Mouse (Mus musculus) forebrain, postnatal 0 days (tissue): Measurements from ENCODE around the gene Hcrtr1. TPM values are rescaled to one million over a fixed set of nuclear protein-coding genes. Genes with fewer than 3 reads are reported as not detected.

ENCODE experiments used
- ATAC-seq: fragments of 200-750 bp; cut with Nextera tagmentation; 2 replicates; pipeline ENCODE4 v1.8.0; 2017; ENCODE audit warnings: mild to moderate bottlenecking, moderate library complexity
- DNase-seq: peaks from one replicate; pipeline ENCODE4 v3.0.0-alpha.2; 2015
- H3K27ac ChIP-seq: fragments of 300-500 bp; sonication (generic); 2 replicates; pipeline ENCODE4 v1.5.1; 2014; ENCODE audit warnings: low read depth, mild to moderate bottlenecking, antibody characterized with exemption, low read length, moderate library complexity, mixed read lengths
- H3K27me3 ChIP-seq: fragments of 300-500 bp; sonication (generic); 2 replicates; pipeline ENCODE4 v1.6.1; 2014; ENCODE audit warnings: mild to moderate bottlenecking, low read length, mixed read lengths; ENCODE audit not compliant: insufficient read depth
- H3K36me3 ChIP-seq: fragments of 300-500 bp; sonication (generic); 2 replicates; pipeline ENCODE4 v1.6.1; 2014; ENCODE audit warnings: mild to moderate bottlenecking, moderate library complexity; ENCODE audit not compliant: insufficient read depth
- H3K4me1 ChIP-seq: fragments of 300-500 bp; sonication (generic); 2 replicates; pipeline ENCODE4 v1.6.1; 2014; ENCODE audit warnings: antibody characterized with exemption; ENCODE audit not compliant: insufficient read depth
- H3K4me2 ChIP-seq: fragments of 300-500 bp; sonication (generic); 2 replicates; pipeline ENCODE4 v1.6.1; 2014; ENCODE audit warnings: low read depth, mild to moderate bottlenecking, moderate library complexity
- H3K4me3 ChIP-seq: fragments of 300-500 bp; sonication (generic); 2 replicates; pipeline ENCODE4 v1.5.1; 2014; ENCODE audit warnings: low read depth, low read length, mixed read lengths
- H3K9ac ChIP-seq: fragments of 300-500 bp; sonication (generic); 2 replicates; pipeline ENCODE4 v1.6.1; 2014; ENCODE audit warnings: mild to moderate bottlenecking
- H3K9me3 ChIP-seq: fragments of 300-500 bp; sonication (generic); 2 replicates; pipeline ENCODE4 v1.6.1; 2016; ENCODE audit warnings: low read length
- CTCF ChIP-seq: sonication (generic); IDR thresholded peaks from 2 replicates; pipeline ENCODE4 v1.5.1; 2016; ENCODE audit warnings: antibody characterized with exemption, control low read depth, low read depth
- WGBS: fragments of 180-500 bp; shearing (Covaris S2); extraction: QIAGEN DNeasy Blood & Tissue Kit; methylation state at CpG from one replicate; pipeline ENCODE4 v1.1.7; 2014; 5-methylcytosine and 5-hydroxymethylcytosine counted together
- polyA plus RNA-seq: library from polyadenylated mRNA; unstranded; fragments of >200 nt; fragmentation: Nextera tagmentation; extraction: Ambion mirVana; gene quantifications from 2 replicates; pipeline ENCODE4 v1.2.1, GENCODE M21; 2015
- total RNA-seq: library from RNA; depleted of rRNA; stranded (reverse); fragments of >200 nt; gene quantifications from 2 replicates; pipeline ENCODE4 v1.2.3, GENCODE M21; 2014

The Hcrtr1 gene
- total and polyA plus RNA-seq, 2 experiments from 2014 or later, result 2.5 to 5.0 TPM

DNA sequence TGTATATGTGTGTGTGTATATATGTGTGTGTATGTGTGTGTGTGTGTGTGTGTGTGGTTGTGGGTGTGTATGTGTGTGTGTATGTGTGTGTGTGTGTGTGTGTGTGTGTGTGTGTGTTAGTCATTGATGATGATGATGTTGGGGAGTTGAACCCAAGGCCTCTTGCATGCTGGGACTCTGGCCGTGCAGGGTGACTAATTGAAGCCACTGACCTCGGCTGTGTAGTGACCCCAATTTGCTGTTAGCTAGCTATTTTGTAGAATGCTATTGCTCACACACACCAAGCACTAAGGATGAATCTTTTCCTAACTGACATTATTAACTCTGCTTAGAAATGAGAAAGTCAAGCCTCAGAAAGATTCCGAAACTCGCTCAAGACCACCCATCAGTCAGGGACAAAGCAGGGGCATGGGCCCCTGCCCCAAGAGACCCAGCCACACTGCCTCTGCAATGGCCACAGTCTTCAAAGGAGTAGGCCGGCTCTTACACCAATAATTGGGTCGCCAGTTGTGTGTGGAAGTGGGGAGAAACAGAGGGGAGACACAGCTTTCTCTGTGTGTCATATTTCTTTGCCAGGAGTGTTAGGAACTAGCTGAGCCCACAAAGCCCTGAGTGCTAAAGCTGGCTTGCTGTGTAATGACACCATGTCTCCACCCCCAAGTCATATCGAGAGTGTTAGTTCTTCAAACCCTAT lies 41.9 kb upstream of the Hcrtr1 start:
- Histone ChIP-seq H3K4me2 (no peak overlapping the region), H3K9ac (no peak overlapping the region), H3K9me3 (no peaks in the 10 kb centered on the region), H3K4me3 (no peak overlapping the region), H3K36me3 (no peaks in the 10 kb centered on the region), H3K27me3 (no peaks in the 10 kb centered on the region), H3K4me1 (no peaks in the 10 kb centered on the region), H3K27ac (no peak overlapping the region)
- no peak for DNase-seq
- no peak for ATAC-seq
- TF ChIP-seq CTCF, result no peak
- 62% methylated on average over 7 of the region's 7 CpGs for WGBS

DNA sequence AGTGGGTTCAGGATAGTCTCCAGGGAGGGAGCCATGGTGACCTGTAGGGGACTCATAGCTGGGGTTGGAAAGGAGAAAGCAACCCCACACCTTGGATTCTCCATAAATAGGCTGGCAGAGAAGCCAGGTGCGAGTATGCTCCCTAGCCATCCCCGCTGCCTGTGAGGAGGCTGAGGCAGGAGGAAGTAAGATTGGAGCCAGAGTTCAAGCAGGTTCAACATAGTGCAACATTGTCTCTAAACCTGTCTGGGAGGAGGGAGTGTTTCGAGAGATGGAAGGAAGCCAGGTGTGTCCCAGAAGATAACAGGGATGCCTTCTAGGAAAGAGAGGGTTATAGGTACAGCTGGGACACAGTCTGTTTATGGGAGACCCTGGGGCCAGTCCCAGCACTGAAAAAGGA lies 40.7 kb upstream of the Hcrtr1 start:
- ATAC-seq, result no peak

DNA sequence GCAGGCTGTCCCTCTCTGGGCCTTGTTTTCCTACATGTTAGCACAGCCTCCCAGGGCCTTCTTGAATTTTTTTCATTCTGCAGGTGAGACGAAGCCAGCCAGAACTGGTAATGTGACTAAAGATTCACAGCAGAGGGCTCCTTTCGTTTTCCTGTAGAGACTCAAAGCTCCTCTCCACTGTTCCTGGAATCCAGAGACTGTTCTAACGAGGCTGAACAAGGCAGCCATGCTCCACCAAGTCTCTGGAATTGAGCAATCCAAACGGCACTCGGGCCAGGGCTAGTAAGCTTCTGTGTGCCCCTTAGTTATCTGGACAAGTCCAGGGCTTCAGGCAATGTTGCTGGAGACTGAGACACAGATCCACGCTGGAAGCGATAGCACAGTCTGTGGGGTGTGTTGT lies 38.4 kb upstream of the Hcrtr1 start:
- 54% methylated on average over 7 of the region's 7 CpGs for WGBS
- no peak for TF ChIP-seq CTCF
- ATAC-seq (no peak), DNase-seq (no peak)
- Histone ChIP-seq H3K36me3 (no peaks in the 10 kb centered on the region), H3K27me3 (peaks cover 16% of the 10 kb centered on the region), H3K4me1 (no peaks in the 10 kb centered on the region), H3K4me3 (no peak overlapping the region), H3K27ac (no peak overlapping the region), H3K9me3 (no peaks in the 10 kb centered on the region), H3K9ac (no peak overlapping the region), H3K4me2 (no peak overlapping the region)

More for the DNA sequence above, 40.7 kb upstream of the Hcrtr1 start:
- TF ChIP-seq CTCF, result no peak
- Histone ChIP-seq H3K4me3 (no peak overlapping the region), H3K9me3 (no peaks in the 10 kb centered on the region), H3K9ac (no peak overlapping the region), H3K4me2 (no peak overlapping the region), H3K27me3 (peaks cover 6% of the 10 kb centered on the region; the same call in 1 of the 2 replicates), H3K27ac (no peak overlapping the region), H3K36me3 (no peaks in the 10 kb centered on the region), H3K4me1 (no peaks in the 10 kb centered on the region)
- DNase-seq, result no peak
- 80% methylated on average over 3 of the region's 3 CpGs for WGBS

DNA sequence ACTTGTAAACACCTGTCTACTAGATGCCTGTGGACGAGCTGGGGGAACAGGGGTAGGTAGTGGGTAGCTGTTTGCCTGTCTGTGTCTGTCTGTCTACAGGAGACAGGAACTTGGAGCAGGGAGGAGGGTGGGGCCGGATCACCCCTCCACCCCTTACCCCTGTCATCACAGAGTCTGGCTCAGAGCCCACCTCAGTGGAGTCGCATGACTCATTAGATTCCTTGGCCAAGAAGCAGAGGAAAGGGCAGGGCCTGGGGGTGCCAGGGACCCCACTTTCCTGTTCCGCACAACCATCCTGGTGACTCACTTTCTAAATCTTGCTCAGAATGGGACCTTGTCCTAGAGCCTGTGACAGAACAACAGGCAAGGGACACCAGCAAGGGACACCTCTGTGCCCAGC lies 37.9 kb upstream of the Hcrtr1 start:
- ATAC-seq, result no peak
- Histone ChIP-seq H3K9me3 (no peaks in the 10 kb centered on the region), H3K4me1 (no peaks in the 10 kb centered on the region), H3K27ac (no peak overlapping the region), H3K9ac (no peak overlapping the region), H3K36me3 (no peaks in the 10 kb centered on the region), H3K4me3 (no peak overlapping the region), H3K27me3 (peaks cover 16% of the 10 kb centered on the region), H3K4me2 (no peak overlapping the region)
- WGBS, result 64% methylated on average over 4 of the region's 4 CpGs
- no peak for TF ChIP-seq CTCF
- DNase-seq, result no peak

DNA sequence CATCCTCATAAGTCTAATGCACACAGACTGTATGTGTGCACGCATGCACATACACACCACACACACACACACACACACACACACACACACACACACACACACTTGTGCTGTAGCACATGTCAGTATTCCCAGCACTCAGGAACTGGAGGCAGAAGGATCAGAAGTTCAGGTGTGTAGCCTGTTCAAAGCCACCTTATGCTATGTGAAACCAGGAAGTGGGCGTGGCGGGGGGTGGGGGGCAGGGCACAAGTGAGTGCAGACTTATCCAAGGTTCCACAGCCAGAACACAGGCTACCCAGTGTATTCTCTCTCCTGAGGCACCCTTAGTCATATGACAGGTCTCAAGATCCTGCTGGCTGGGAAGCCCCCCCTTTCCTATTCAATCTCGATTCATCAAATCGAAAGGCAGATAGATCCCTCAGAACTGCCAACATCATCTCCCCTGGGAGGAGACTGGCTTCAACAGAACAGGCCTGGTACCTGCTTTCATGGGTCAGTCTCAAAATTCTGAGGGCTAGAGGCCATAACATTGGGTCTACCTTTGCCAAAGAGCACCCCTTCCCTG lies 37.1 kb upstream of the Hcrtr1 start:
- no peaks in the 10 kb centered on the region for H3K36me3 ChIP-seq
- no peaks in the 10 kb centered on the region for H3K4me1 ChIP-seq
- no peak overlapping the region for H3K9ac ChIP-seq
- TF ChIP-seq CTCF, result no peak
- no peaks in the 10 kb centered on the region for H3K9me3 ChIP-seq
- ATAC-seq, result no peak
- no peak overlapping the region for H3K4me3 ChIP-seq
- H3K27ac ChIP-seq, result no peak overlapping the region
- H3K27me3 ChIP-seq, result peaks cover 16% of the 10 kb centered on the region
- WGBS, result 72% methylated on average over 5 of the region's 5 CpGs
- no peak for DNase-seq
- no peak overlapping the region for H3K4me2 ChIP-seq

DNA sequence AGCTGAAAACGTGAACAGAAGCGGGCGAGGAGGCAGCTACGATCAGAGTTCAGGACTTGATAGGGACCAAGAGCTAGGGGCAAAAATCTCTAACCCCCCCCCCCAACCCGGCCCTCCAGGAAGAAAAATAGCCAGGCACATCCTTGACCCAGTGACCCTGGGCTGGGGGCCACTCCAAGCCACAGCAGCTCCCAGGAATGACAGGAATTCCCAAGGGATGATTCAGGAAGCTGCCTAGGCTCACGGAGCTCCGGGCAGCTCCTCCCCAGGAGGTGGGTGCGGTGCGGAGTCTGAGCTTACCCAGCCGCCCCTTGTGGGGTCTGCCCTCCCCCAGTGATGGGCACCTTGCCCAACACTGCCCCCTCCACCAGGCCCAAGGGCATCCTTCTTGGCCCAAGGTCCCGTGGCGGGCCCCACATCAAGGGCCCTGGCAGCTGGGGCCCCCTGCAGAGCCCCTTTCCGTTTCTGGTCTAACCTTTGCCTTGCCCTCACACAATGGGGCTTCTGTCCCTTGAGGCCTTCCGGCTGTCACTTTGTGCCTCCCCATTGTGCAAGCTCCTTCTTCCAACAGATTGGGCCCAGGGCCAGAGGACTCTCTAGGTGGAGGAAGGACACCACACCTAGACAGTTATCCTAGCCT lies 36.0 kb upstream of the Hcrtr1 start, which contains the start of gene Tinagl1:
Gene Tinagl1 (minus strand): TSS at position 51 of the 640 bp plus-strand sequence.
- DNase-seq (no peak), ATAC-seq (no peak)
- WGBS, result 1% methylated on average over 14 of the region's 14 CpGs
- no peak within 1 kb of the TSS for H3K27ac ChIP-seq
- no peak for TF ChIP-seq CTCF
- 0 out of 2 replicates have a peak within 1 kb of the TSS, but pooled peaks have one; percentile 2 for H3K4me2 ChIP-seq
- no peaks in the 10 kb centered on the region for H3K4me1 ChIP-seq
- H3K9me3 ChIP-seq, result no peaks in the 10 kb centered on the region
- no peak within 1 kb of the TSS for H3K4me3 ChIP-seq
- H3K9ac ChIP-seq, result no peak within 1 kb of the TSS
- peaks cover 16% of the 10 kb centered on the region for H3K27me3 ChIP-seq
- H3K36me3 ChIP-seq, result no peaks in the 10 kb centered on the region
